Mouse (Mus musculus) embryo, embryonic 10.5 days (tissue): ENCODE results near the gene Foxp3.

Source experiments
- DNase-seq: peaks from one replicate; pipeline ENCODE4 v3.0.0-alpha.2; 2015; ENCODE audit warnings: low spot score

Gene Foxp3

GRCm38 (mm10) chrX:7617889-7618551 is 44.6 kb downstream of the Foxp3 start:
- no peak for DNase-seq

DNA sequence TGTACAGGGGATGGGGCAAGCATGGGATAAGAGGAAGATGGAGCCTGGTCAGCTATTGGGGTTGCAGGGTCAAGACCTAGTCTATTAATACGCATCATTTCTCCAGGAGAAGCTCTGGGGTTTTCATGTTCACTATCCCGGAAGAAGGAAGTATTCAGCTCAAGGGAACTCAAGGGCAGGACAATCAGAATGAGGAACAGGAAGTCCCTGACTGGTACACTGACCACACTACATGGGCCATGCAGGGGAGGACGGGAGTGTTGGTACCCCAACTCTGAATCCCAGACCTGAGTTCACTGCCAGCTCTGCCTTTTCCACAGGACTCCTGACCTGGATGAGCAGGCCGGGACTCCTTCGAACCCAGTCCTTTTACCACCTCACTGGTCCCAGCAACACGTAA is 59.1 kb downstream of the Foxp3 start:
- DNase-seq, result no peak

DNA sequence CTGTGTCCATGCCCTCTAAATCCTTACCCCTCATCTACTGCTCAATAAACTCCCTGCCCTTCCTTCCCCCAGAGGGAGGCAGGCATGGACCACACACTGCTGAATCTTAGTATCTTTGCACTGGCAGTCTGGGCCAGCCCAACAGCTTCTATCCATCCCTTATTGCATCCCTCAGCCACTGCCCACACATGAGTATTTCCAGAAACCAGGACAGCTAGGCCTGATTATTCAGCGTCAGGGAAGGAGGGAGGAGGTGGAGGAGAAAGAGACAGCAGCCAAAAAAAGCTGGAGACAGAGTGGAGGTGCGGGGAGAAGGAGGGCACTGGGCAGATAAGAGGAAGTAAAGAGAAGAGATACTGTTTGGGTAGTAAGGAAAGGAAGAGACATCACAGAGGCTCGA is 61.7 kb downstream of the Foxp3 start:
- no peak for DNase-seq

DNA sequence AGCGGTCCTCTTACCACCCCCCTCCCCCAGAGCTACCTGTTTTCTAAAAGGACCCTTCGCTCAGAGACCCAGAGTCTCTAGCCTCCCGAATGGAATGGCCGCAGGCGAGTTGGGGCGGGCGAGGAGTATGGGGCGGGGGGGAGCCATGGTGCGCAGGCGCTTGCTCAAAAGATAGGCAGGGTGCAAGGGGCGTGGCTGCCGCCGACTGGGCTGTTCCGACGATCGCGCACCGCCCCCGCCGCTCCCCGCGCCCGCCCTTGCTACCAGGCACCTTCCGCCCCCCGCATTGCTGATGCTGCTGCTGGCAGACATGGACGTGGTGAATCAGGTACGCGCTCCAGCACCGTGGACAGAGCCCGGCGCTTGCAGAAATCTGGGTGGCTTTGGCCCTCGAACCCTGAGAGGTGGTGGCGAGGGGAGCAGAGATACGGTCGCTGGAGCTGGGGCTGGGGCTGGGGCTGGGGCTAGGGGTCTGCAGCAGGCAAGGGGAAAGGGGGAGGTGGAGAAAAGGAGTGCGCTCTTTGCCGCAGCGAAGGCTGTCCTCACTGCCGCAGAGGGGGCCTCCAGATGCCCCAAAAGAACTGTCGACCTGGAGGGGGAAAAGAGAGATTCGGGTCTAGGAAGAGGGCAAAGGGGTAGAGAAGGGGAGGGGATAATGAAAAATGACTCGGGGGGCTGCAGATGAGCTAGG is 65.1 kb downstream of the Foxp3 start, which contains the start of gene Syp:
Gene Syp (plus strand): TSS at position 71 of the 691 bp plus-strand sequence.
- peak; percentile 80 for DNase-seq

DNA sequence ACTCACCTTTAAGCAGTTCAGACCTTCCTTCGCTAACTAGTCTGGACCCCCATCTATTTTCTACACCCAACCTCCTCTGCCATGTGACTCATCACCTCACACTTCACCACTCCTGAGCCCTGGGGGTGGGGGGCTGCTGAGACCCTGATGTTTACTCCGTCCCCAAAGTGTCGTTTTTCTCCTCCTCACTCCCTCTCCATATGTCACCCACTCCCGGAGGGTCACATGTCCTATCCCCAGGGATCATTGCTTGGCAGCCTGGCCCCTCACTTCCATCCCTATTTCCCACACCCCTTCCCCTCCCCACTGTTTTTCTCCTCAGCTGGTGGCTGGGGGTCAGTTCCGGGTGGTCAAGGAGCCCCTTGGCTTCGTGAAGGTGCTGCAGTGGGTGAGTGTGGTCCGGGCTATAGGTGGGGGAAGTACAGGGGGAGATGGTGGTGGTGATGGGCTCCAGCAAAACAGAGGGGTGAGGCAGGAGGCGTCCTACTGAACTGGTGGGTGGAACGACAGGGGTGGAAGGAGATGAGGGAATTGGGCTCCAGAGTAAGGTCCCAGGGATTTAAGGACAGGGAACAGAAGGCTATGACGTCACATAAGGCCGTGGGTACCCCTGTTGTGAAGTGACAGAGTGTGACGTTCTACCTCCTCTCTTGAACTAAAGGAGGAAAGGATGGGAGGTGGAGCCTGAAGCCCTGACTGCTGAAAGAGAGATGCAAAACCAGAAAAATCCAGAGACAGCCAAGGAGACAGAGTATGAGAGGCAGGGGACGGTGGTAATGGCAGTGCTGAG is 66.3 kb downstream of the Foxp3 start:
- no peak for DNase-seq

DNA sequence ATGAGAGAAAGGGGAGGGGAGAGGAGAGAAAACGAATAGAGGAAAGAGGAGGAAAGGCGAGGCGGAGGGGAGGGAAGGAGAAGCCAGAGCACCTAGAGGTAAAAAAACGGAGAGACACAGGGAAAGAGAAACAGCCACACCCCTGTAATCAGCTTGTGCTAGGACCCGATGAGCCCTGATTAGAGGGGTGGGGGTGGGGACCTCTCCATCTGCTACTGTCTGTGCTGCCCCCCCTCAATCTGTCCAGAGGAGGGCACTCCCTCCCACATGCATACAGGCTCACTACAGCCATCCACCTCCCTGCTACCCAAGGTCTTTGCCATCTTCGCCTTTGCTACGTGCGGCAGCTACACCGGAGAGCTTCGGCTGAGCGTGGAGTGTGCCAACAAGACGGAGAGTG is 67.3 kb downstream of the Foxp3 start:
- no peak for DNase-seq
